Mouse (Mus musculus) gastrocnemius, adult 8-10 months (tissue): ENCODE results near the gene Serpina7. TPM values are rescaled to one million over a fixed set of nuclear protein-coding genes. Genes with fewer than 3 reads are reported as not detected.

ENCODE experiments used
- DNase-seq, 2 experiments: peaks; one replicate each; pipeline ENCODE4 v3.0.0; 2022; ENCODE audit warnings: low spot score in 2 of 2
- total RNA-seq, 4 experiments: library from RNA; stranded (reverse); gene quantifications; 2 replicates each; pipeline ENCODE4 v1.2.4; 2022

The Serpina7 gene
- not detected for total RNA-seq

GRCm38 (mm10) chrX:139085077-139085476, at the start of gene Serpina7:
Gene Serpina7 (minus strand): TSS chrX:139085236.
- no peak for DNase-seq

- no peak for DNase-seq
Measured at GRCm38 (mm10) chrX:139134031-139134430, 49.0 kb upstream of the Serpina7 start.

GRCm38 (mm10) chrX:139097197-139097596, 12.2 kb upstream of the Serpina7 start:
- DNase-seq: no peak

- DNase-seq: no peak
Measured at GRCm38 (mm10) chrX:139085943-139086342, 907 bp upstream of the Serpina7 start, which contains the start of gene 4930513O06Rik. Gene 4930513O06Rik (plus strand): TSS chrX:139086243.

GRCm38 (mm10) chrX:139078493-139078892, 6.5 kb downstream of the Serpina7 start:
- DNase-seq: no peak

- no peak for DNase-seq
Measured at GRCm38 (mm10) chrX:139064078-139064477, 21.0 kb downstream of the Serpina7 start.

- DNase-seq: no peak
Measured at GRCm38 (mm10) chrX:139053149-139053548, 31.9 kb downstream of the Serpina7 start.

- DNase-seq: no peak
Measured at GRCm38 (mm10) chrX:139051976-139052375, 33.1 kb downstream of the Serpina7 start.

- no peak for DNase-seq
Measured at GRCm38 (mm10) chrX:139041148-139041547, 43.9 kb downstream of the Serpina7 start.

- DNase-seq: no peak
Measured at GRCm38 (mm10) chrX:139039314-139039713, 45.7 kb downstream of the Serpina7 start.

GRCm38 (mm10) chrX:139037666-139038065, 47.4 kb downstream of the Serpina7 start:
- DNase-seq: no peak

Other genes starting within 250 kb of the Serpina7 start
- gene Nrk, start 170.8 kb downstream of the Serpina7 start, total RNA-seq: under 1 TPM; 0.05 to 0.17 (median 0.13) TPM
- gene 4930513O06Rik, start 1.0 kb upstream of the Serpina7 start, total RNA-seq: not detected
- gene 4933428M09Rik, start 94.0 kb upstream of the Serpina7 start, total RNA-seq: not detected
- gene Mum1l1, start 124.8 kb upstream of the Serpina7 start, total RNA-seq: 1 to 10 TPM; 3.4 to 5.2 (median 4.6) TPM
- gene Trap1a, start 248.4 kb upstream of the Serpina7 start, total RNA-seq: not detected